Mouse (Mus musculus) kidney, embryonic 14.5 days (tissue): ENCODE measurements around the gene Mbnl1. TPM values are rescaled to one million over a fixed set of nuclear protein-coding genes. Genes with fewer than 3 reads are reported as not detected.

Experiments used
- ATAC-seq: fragments of 200-750 bp; cut with Nextera tagmentation; 2 replicates; pipeline ENCODE4 v1.8.0; 2017; ENCODE audit warnings: moderate number of reproducible peaks, mild to moderate bottlenecking, moderate TSS enrichment, moderate library complexity; ENCODE audit not compliant: low FRiP score, low TSS enrichment
- H3K27ac ChIP-seq: fragments of 300-500 bp; sonication (generic); 2 replicates; pipeline ENCODE4 v1.5.1; 2014; ENCODE audit warnings: low read depth, mild to moderate bottlenecking, low read length, moderate library complexity, mixed read lengths
- H3K27me3 ChIP-seq: fragments of 300-500 bp; sonication (generic); 2 replicates; pipeline ENCODE4 v1.6.1; 2014; ENCODE audit warnings: mild to moderate bottlenecking, low read length; ENCODE audit not compliant: control insufficient read depth, insufficient read depth
- H3K36me3 ChIP-seq: fragments of 300-500 bp; sonication (generic); 2 replicates; pipeline ENCODE4 v1.6.1; 2014; ENCODE audit warnings: low read length, mixed read lengths; ENCODE audit not compliant: control insufficient read depth, insufficient read depth
- H3K4me1 ChIP-seq: fragments of 300-500 bp; sonication (generic); 2 replicates; pipeline ENCODE4 v1.6.1; 2014; ENCODE audit warnings: low read length, mixed read lengths; ENCODE audit not compliant: control insufficient read depth, insufficient read depth
- H3K4me2 ChIP-seq: fragments of 300-500 bp; sonication (generic); replicated peaks from 2 replicates; pipeline ENCODE4 v1.6.1; 2014; ENCODE audit warnings: low read depth, mild to moderate bottlenecking, low read length
- H3K4me3 ChIP-seq: fragments of 300-500 bp; sonication (generic); 2 replicates; pipeline ENCODE4 v1.5.1; 2014; ENCODE audit warnings: mild to moderate bottlenecking, low read length
- H3K9ac ChIP-seq: fragments of 300-500 bp; sonication (generic); 2 replicates; pipeline ENCODE4 v1.6.1; 2014; ENCODE audit warnings: low read depth, mild to moderate bottlenecking, low read length, moderate library complexity
- H3K9me3 ChIP-seq: fragments of 300-500 bp; sonication (generic); 2 replicates; pipeline ENCODE4 v1.6.1; 2016; ENCODE audit warnings: low read length; ENCODE audit not compliant: control insufficient read depth
- WGBS: fragments of 180-500 bp; shearing (Covaris S2); extraction: QIAGEN DNeasy Blood & Tissue Kit; methylation state at CpG from one replicate; pipeline ENCODE4 v1.1.7; 2014; 5-methylcytosine and 5-hydroxymethylcytosine counted together
- polyA plus RNA-seq: library from polyadenylated mRNA; unstranded; fragments of >200 nt; fragmentation: Nextera tagmentation; extraction: Ambion mirVana; gene quantifications from 2 replicates; pipeline ENCODE4 v1.2.1, GENCODE M21; 2014

Gene Mbnl1
- polyA plus RNA-seq, 1 experiment from 2014 or later = 117 TPM

- Histone ChIP-seq H3K4me2 (no peak overlapping the region), H3K36me3 (no peaks in the 10 kb centered on the region), H3K4me1 (no peaks in the 10 kb centered on the region), H3K9ac (no peak overlapping the region), H3K9me3 (no peaks in the 10 kb centered on the region), H3K27ac (no peak overlapping the region), H3K4me3 (no peak overlapping the region), H3K27me3 (no peaks in the 10 kb centered on the region)
- no peak for ATAC-seq
- 94% methylated on average over 2 of the region's 2 CpGs for WGBS
Measured at GRCm38 (mm10) chr3:60472011-60472680, 484 bp upstream of the Mbnl1 start.

- H3K27me3 ChIP-seq = no peaks in the 10 kb centered on the region
- no peaks in the 10 kb centered on the region for H3K36me3 ChIP-seq
- ATAC-seq = no peak
- H3K9me3 ChIP-seq = no peaks in the 10 kb centered on the region
- H3K9ac ChIP-seq = no peak overlapping the region
- H3K4me1 ChIP-seq = no peaks in the 10 kb centered on the region
- 92% methylated on average over 11 of the region's 11 CpGs for WGBS
- no peak overlapping the region for H3K4me2 ChIP-seq
- H3K4me3 ChIP-seq = no peak overlapping the region
- H3K27ac ChIP-seq = no peak overlapping the region
Measured at GRCm38 (mm10) chr3:60473861-60474653, 1.4 kb downstream of the Mbnl1 start.

- whole genome bisulfite sequencing = 87% methylated on average over 3 of the region's 3 CpGs
- no peaks in the 10 kb centered on the region for H3K9me3 ChIP-seq
- H3K9ac ChIP-seq = no peak overlapping the region
- H3K4me1 ChIP-seq = no peaks in the 10 kb centered on the region
- no peaks in the 10 kb centered on the region for H3K36me3 ChIP-seq
- H3K4me3 ChIP-seq = no peak overlapping the region
- H3K27me3 ChIP-seq = no peaks in the 10 kb centered on the region
- ATAC-seq = no peak
- no peak overlapping the region for H3K27ac ChIP-seq
- H3K4me2 ChIP-seq = no peak overlapping the region
Measured at GRCm38 (mm10) chr3:60474654-60474972, 2.0 kb downstream of the Mbnl1 start.

- H3K4me1 ChIP-seq = no peaks in the 10 kb centered on the region
- no peak overlapping the region for H3K27ac ChIP-seq
- H3K36me3 ChIP-seq = no peaks in the 10 kb centered on the region
- no peak for ATAC-seq
- H3K4me3 ChIP-seq = no peak overlapping the region
- no peaks in the 10 kb centered on the region for H3K27me3 ChIP-seq
- H3K9me3 ChIP-seq = no peaks in the 10 kb centered on the region
- H3K9ac ChIP-seq = no peak overlapping the region
- 92% methylated on average over 2 of the region's 2 CpGs for WGBS
- no peak overlapping the region for H3K4me2 ChIP-seq
Measured at GRCm38 (mm10) chr3:60475055-60475454, 2.4 kb downstream of the Mbnl1 start.

DNA sequence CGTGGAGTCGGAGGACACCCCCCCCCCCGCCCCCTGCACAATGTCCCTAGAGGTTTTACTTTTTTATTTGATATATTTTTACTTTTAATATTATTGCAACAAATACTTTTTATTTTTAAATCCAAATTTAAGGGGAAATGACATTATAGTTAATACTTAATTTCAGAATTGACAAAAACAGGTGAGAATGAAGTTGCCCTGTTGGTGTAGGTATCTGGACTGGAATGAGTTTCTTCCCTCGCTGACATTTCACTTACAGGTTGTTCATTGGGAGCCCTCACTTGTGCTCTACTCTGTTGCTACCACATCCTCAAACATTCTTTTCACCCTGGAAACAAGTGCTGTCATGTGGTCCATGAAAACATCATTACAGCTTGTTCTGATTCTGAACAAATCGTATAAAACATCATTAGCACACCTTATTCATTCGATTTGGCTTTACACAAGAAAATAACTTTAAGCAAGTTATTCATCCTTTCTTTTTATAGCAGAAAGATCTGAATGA is 4.2 kb downstream of the Mbnl1 start:
- Histone ChIP-seq H3K27me3 (no peaks in the 10 kb centered on the region), H3K9me3 (no peaks in the 10 kb centered on the region), H3K4me1 (no peaks in the 10 kb centered on the region), H3K4me3 (no peak overlapping the region), H3K36me3 (no peaks in the 10 kb centered on the region), H3K4me2 (no peak overlapping the region), H3K9ac (no peak overlapping the region), H3K27ac (no peak overlapping the region)
- ATAC-seq = no peak
- WGBS = 86% methylated on average over 6 of the region's 6 CpGs

DNA sequence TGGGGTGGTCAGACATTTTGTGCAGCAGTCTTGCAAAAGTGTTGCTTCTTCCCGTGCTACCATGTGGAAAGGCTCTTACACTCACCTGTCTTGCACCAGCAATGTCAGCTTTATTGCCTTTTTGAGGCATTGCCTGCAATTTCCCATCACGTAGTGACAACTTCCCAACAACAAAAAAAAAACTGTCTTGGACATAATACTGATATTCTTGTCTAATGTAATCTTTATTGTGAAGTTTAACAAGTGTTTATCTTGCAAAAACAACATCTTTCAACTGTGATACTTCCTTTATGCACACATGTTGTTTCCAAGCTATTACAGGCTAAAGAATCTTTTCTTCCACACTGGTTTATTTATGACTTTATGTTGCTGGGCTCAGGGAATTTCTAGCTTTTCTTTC is 5.8 kb downstream of the Mbnl1 start:
- H3K36me3 ChIP-seq = no peaks in the 10 kb centered on the region
- H3K9ac ChIP-seq = no peak overlapping the region
- WGBS = 41% methylated on average over 2 of the region's 2 CpGs
- H3K27me3 ChIP-seq = no peaks in the 10 kb centered on the region
- no peak overlapping the region for H3K4me2 ChIP-seq
- H3K4me1 ChIP-seq = no peaks in the 10 kb centered on the region
- H3K9me3 ChIP-seq = no peaks in the 10 kb centered on the region
- H3K4me3 ChIP-seq = no peak overlapping the region
- ATAC-seq = no peak
- no peak overlapping the region for H3K27ac ChIP-seq

DNA sequence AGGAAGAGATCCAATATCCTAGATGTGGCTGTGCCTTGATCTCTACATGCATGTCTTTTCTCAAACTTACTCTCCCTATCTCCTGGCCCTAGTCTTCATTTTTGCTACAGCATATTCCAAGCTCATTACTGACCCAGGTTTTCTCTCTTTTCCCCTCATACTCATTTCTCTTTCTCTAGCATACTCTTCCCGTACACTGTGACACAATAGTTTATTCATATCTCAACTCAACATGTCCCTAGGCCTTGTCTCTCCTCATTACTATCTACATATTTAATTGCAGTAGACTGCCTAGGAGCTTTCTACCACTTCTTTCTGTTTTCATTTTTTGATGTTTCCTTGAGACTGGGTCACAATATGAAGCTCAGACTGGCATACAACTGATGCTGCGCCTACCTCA is 8.1 kb downstream of the Mbnl1 start:
- Histone ChIP-seq H3K27ac (no peak overlapping the region), H3K9me3 (no peaks in the 10 kb centered on the region), H3K36me3 (no peaks in the 10 kb centered on the region), H3K4me3 (no peak overlapping the region), H3K27me3 (no peaks in the 10 kb centered on the region), H3K4me2 (no peak overlapping the region), H3K9ac (no peak overlapping the region), H3K4me1 (no peaks in the 10 kb centered on the region)
- WGBS = 89% methylated on average over 2 of the region's 2 CpGs
- ATAC-seq = no peak

GRCm38 (mm10) chr3:60481740-60482399 is 9.2 kb downstream of the Mbnl1 start:
- 87% methylated on average over 2 of the region's 2 CpGs for WGBS
- Histone ChIP-seq H3K4me3 (no peak overlapping the region), H3K27ac (no peak overlapping the region), H3K9me3 (no peaks in the 10 kb centered on the region), H3K4me1 (no peaks in the 10 kb centered on the region), H3K27me3 (no peaks in the 10 kb centered on the region), H3K4me2 (no peak overlapping the region), H3K36me3 (no peaks in the 10 kb centered on the region), H3K9ac (no peak overlapping the region)
- no peak for ATAC-seq

- H3K27ac ChIP-seq = no peak overlapping the region
- H3K36me3 ChIP-seq = no peaks in the 10 kb centered on the region
- H3K4me3 ChIP-seq = no peak overlapping the region
- no peaks in the 10 kb centered on the region for H3K27me3 ChIP-seq
- no peak overlapping the region for H3K4me2 ChIP-seq
- ATAC-seq = no peak
- no peaks in the 10 kb centered on the region for H3K4me1 ChIP-seq
- no peak overlapping the region for H3K9ac ChIP-seq
- H3K9me3 ChIP-seq = no peaks in the 10 kb centered on the region
Measured at GRCm38 (mm10) chr3:60483305-60483704, 10.7 kb downstream of the Mbnl1 start.
